Mouse (Mus musculus): ENCODE measurements around the gene Rere. TPM values are rescaled to one million over a fixed set of nuclear protein-coding genes. Genes with fewer than 3 reads are reported as not detected.
A peak's percentile ranks its signal among the peaks of the same experiment; 100 is the strongest.

Gene Rere
- polyA plus RNA-seq, 3 experiments from 2014 or later: 10.1 to 32.0 (median 28.4) TPM

GRCm38 (mm10) chr4:150624214-150624823 lies 342.9 kb downstream of the Rere start:
- no peak for ATAC-seq

DNA sequence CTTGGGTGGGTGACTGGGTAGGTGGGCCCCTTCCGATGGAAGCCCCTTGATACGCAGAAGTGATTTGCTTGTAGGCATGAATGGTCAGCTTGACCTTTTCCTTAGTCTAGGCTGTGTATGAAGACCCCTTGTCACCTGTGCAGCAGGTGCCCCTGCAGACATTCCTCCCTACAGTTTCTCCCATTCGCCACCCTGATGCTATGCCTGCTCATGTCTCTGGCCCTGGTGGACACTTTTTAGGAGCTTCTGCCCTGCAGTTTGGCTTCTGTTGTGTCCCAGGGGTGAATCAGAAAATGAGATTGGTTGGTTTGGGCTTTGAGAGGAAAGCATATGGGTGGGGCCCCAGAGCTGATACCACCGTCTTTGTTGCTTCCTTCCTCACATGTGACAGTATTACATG lies 343.5 kb downstream of the Rere start:
- ATAC-seq: no peak

GRCm38 (mm10) chr4:150625425-150625824 lies 344.0 kb downstream of the Rere start:
- ATAC-seq: no peak

- peak; percentile 78 for ATAC-seq
Measured at GRCm38 (mm10) chr4:150625951-150626732, 344.7 kb downstream of the Rere start.

- no peak for ATAC-seq
Measured at GRCm38 (mm10) chr4:150629266-150629665, 347.8 kb downstream of the Rere start.

DNA sequence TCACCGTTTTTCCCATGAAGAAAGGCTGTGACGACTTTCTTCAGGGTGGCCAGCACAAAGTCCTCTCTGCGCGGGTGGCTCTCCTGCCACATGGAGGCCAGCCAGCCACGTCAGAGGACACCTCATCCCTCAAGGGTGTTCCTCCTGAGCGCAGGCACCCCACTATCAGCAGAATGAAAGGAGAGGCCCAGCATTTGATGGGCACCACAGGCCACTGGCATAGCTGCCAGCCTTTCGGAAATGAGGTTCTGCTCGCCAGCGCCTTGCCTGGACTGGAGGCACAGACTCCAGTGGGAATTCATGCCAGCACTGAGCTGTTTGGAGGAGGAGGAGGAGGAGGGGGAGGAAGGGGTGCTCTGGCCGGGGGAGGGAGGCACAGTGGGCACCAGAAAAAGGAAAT lies 354.1 kb downstream of the Rere start:
- ATAC-seq: no peak

DNA sequence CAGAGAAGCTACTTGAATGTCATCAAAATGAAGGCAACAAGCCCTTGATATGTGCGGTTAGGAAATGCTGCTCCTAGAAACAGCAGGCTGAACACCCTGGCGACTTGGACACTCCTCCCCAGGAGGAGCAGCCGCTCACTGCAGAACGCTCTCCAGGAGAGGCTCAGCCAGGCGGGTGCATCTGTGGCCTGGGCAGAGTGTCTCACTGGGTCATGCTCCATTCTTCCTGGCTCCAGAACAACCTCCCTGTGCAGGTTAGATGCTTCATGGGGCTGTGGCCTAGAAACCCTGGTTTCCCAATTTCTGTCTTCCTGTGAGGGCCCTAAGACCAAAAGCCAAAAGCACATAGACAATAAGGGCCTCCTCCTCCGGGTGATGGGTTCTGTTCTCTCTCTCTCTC lies 355.2 kb downstream of the Rere start:
- no peak for ATAC-seq

- no peak for ATAC-seq
Measured at GRCm38 (mm10) chr4:150644299-150644698, 362.9 kb downstream of the Rere start.

GRCm38 (mm10) chr4:150649327-150649726 lies 367.9 kb downstream of the Rere start:
- ATAC-seq: no peak

DNA sequence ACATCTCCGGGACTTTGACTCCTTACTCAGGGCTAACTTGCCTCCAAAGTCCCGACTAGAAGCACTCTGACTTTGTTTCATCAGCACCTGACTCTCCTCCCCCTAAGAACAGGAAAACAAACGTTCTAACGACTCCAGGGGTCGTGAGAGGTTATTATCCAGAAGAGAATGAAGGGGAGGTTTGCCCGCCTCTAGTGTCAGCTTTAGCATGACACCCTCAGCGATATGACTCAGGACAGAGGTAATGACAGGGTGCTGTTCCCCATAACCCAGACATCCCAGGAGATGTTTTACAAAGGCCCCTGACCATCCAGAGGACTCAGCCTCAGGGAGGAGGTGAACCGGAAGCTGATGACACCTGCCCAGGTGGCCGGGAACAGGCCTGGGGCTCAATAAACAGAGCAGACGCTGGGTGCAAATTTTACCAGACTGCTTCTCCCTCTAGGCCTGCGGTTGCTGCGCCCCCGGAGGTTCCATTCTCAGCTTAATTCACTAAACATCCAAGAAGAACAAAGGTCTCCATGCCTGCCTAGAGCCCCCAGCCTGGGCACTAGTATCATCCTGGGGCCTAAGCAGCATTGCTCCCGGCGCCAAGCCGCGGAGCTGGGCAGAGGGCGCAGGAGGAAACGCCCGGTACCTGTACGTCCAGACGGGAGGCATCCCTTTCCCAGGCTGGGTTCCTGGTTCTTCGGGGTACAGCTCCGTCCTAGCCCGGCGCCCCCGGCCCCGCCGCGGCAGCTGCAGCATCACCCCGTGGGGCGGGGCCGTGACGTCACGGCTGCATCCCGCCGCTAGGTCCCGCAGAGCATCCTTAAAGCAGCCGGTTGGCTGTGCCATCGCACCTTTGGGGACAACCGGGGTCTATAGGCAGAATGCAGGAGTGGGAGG lies 370.2 kb downstream of the Rere start, which contains the start of gene Slc45a1:
Slc45a1 (minus strand) TSS at position 785 of the 888 bp plus-strand sequence.
- ATAC-seq: no peak

DNA sequence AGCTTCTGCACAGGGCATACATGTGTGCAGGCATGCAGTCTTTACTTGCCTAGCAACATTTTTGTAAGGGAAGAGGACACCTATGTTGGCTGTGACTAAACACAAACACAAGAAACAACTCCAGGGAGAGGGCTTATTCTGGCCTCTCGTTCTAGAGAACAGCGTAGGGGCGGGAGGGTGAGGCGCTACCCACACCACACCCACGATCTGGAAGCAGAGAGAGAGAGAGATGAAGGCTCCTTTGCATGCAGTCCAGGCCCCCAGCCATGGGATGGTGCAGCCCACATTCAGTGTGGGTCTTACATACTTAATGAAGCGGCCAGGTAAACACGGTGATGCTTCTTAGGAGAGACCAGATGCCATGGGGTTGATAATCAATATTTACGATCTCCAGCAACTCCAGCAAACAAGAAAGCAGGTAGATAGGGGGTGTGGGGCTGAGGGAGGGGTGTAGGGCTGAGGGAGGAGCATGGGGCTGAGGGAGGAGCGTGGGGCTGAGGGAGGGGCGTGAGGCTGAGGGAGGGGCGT lies 371.7 kb downstream of the Rere start:
- no peak for ATAC-seq

GRCm38 (mm10) chr4:150655989-150656388 lies 374.5 kb downstream of the Rere start:
- peak; percentile 68 for ATAC-seq

GRCm38 (mm10) chr4:150656504-150656903 lies 375.1 kb downstream of the Rere start:
- ATAC-seq: no peak

GRCm38 (mm10) chr4:150659926-150660610 lies 378.6 kb downstream of the Rere start:
- no peak for ATAC-seq

- no peak for ATAC-seq
Measured at GRCm38 (mm10) chr4:150661886-150662285, 380.4 kb downstream of the Rere start.

DNA sequence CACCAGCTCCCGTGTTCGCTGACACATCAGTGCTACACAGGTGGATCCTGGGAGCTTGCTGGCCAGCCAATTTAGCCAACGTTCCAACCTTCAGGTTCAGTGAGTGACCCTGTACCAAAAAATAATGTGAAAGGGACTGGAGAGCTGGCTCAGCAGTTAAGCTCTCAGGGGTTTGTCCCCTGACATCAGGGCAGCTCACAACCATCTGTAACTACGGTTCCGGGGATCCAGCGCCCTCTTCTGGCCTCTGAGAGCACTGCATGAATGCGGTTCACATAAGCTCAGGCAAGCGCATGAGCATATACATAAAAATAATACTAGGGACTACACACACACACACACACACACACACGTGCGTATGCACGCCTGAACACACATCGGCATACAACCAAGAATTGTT lies 381.7 kb downstream of the Rere start:
- no peak for ATAC-seq

GRCm38 (mm10) chr4:150664726-150665125 lies 383.3 kb downstream of the Rere start:
- no peak for ATAC-seq

DNA sequence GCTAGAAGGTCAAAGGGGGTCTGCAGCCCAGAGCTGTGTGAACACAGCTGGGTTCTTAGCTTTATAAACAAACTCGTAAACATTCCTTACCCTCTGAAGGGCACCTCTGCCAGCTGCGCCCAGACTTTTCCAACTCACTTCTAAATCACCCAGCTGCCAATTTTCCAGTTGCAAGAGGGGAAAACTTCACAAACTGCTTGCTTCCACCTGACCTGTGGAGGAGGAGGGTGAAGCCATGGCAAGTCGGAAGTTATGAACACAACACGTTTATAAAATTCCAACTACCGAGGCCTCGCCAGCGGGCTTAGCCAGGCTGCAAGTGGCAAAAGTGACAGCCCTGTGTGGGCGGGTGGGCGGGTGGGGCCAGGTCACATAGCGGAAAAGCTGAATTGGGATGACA lies 384.4 kb downstream of the Rere start:
- no peak for ATAC-seq
